Mouse (Mus musculus) forebrain, embryonic 10.5 days (tissue): ENCODE results near the gene Nmur1. TPM values are rescaled to one million over a fixed set of nuclear protein-coding genes. Genes with fewer than 3 reads are reported as not detected.

ENCODE experiments used
- DNase-seq: peaks from one replicate; pipeline ENCODE4 v3.0.0-alpha.2; 2017; ENCODE audit warnings: low spot score; ENCODE audit errors: extremely low spot score
- H3K27ac ChIP-seq: fragments of 300-500 bp; sonication (generic); 2 replicates; pipeline ENCODE4 v1.5.1; 2016; ENCODE audit warnings: mild to moderate bottlenecking
- H3K27me3 ChIP-seq: fragments of 300-500 bp; sonication (generic); 2 replicates; pipeline ENCODE4 v1.6.1; 2016; ENCODE audit warnings: mild to moderate bottlenecking; ENCODE audit not compliant: poor library complexity, severe bottlenecking
- H3K36me3 ChIP-seq: fragments of 300-500 bp; sonication (generic); replicated peaks from 2 replicates; pipeline ENCODE4 v1.6.1; 2016; ENCODE audit warnings: mild to moderate bottlenecking, moderate library complexity
- H3K4me1 ChIP-seq: fragments of 300-500 bp; sonication (generic); 2 replicates; pipeline ENCODE4 v1.6.1; 2016
- H3K4me3 ChIP-seq: fragments of 300-500 bp; sonication (generic); 2 replicates; pipeline ENCODE4 v1.5.1; 2016; ENCODE audit warnings: mild to moderate bottlenecking, moderate library complexity
- H3K9me3 ChIP-seq: fragments of 300-500 bp; sonication (generic); 2 replicates; pipeline ENCODE4 v1.6.1; 2016; ENCODE audit warnings: mild to moderate bottlenecking, moderate library complexity
- WGBS: fragments of 180-500 bp; shearing (Covaris S2); methylation state at CpG from one replicate; pipeline ENCODE4 v1.1.7; 2016; 5-methylcytosine and 5-hydroxymethylcytosine counted together
- polyA plus RNA-seq: library from polyadenylated mRNA; unstranded; fragments of >200 nt; fragmentation: Nextera tagmentation; extraction: Ambion mirVana; gene quantifications from 2 replicates; pipeline ENCODE4 v1.2.1, GENCODE M21; 2016

Gene Nmur1
- polyA plus RNA-seq, 1 experiment from 2014 or later, result 0.27 TPM

DNA sequence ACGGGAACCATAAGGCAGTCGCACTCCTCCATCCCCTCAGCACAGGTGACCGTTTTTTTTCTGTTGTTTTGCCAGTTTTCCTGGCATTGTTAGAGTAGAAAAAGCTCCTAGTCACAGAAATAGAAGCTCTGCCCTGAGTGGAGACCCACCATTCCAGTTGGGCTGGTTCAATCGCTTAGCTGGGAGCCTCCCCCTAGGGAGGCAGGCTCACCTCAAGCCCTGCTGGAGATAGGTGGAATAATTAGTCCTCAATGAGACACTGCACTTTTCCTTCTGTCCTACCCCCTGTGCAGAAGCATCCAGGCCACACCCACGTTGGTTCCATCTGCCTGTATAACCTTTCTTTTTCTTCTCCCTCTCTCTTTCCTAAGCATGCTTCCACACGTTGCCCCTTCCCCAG lies 23.9 kb upstream of the Nmur1 start:
- Histone ChIP-seq H3K36me3 (no peaks in the 10 kb centered on the region), H3K27me3 (no peaks in the 10 kb centered on the region), H3K4me1 (peaks cover 8% of the 10 kb centered on the region), H3K27ac (0 out of 2 replicates have a peak overlapping the region, but pooled peaks have one; percentile 8), H3K9me3 (no peaks in the 10 kb centered on the region), H3K4me3 (no peak overlapping the region)
- DNase-seq, result no peak
- WGBS, result 46% methylated on average over 6 of the region's 6 CpGs

DNA sequence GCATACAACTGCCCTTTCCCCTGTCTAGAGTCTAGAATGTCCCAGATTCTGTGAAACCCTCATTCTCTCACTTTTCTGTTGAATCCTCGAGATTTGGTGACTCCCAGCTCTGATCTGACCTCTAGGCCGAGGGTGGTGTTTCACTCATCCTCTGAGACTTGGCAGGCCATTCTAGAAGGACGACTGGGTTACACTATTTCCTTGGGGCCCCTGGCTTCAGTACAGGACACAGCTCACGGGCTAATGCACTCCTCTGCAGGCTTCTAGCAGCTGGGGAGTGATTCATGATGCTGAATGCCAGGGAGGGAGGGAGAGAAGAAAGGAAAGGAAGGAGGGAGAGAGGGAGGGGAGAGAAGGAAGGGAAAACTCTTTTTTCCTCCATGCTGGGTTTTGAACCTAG lies 22.2 kb upstream of the Nmur1 start:
- peak overlapping the region; percentile 35; the same call in 1 of the 2 replicates for H3K27ac ChIP-seq
- no peaks in the 10 kb centered on the region for H3K36me3 ChIP-seq
- no peak overlapping the region for H3K4me3 ChIP-seq
- no peaks in the 10 kb centered on the region for H3K9me3 ChIP-seq
- 58% methylated on average over 4 of the region's 4 CpGs for WGBS
- no peak for DNase-seq
- H3K27me3 ChIP-seq, result no peaks in the 10 kb centered on the region
- H3K4me1 ChIP-seq, result peaks cover 18% of the 10 kb centered on the region

- Histone ChIP-seq H3K27me3 (no peaks in the 10 kb centered on the region), H3K4me1 (peaks cover 24% of the 10 kb centered on the region), H3K9me3 (no peaks in the 10 kb centered on the region), H3K4me3 (no peak overlapping the region), H3K27ac (peak overlapping the region; percentile 35; the same call in 1 of the 2 replicates), H3K36me3 (no peaks in the 10 kb centered on the region)
- no peak for DNase-seq
- WGBS, result 55% methylated on average over 13 of the region's 13 CpGs
These were observed 21.7 kb upstream of the Nmur1 start for GRCm38 (mm10) chr1:86447596-86448171.

DNA sequence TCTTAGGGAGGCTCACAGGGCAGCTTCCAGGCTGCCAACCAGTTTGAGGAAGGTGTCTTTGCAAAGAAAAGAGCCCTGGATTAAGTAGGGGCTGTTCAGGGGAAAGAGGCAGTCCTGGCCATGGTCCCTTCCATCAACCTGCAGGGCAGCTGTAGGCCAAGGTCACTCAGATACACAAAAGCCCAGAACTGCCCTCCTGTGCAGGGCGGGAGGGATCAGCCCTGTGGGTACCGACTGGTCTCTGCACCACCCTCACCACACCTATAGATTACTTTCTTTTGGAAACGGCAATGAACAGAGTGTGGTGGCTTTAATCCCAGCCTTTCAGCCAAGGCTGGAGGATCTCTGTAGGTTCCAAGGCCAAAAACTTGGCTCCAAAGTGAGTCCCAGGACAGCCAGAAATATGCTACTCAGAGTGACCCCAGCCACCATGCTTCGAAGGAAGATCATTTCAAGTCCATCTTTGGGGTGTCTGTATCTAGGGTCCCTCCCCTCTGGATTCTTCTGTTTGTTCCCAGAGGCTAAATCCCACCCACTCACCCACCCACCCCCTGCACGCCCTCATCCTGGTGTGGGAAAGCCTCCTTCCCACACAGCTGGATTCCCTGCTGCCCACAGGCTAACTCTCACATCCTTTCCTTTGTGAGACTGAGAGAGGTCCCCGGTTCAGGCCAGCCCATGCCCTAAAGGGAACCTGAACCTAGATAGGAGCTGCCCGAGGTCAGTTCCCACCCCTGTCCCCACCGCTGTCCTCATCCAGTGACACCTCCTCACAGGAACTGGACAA lies 17.6 kb upstream of the Nmur1 start:
- H3K27ac ChIP-seq, result peak overlapping the region; percentile 99
- WGBS, result 48% methylated on average over 8 of the region's 8 CpGs
- DNase-seq, result peak; percentile 40
- no peaks in the 10 kb centered on the region for H3K9me3 ChIP-seq
- peak overlapping the region; percentile 63 for H3K4me3 ChIP-seq
- H3K4me1 ChIP-seq, result peaks cover 62% of the 10 kb centered on the region
- no peaks in the 10 kb centered on the region for H3K36me3 ChIP-seq
- peaks cover 12% of the 10 kb centered on the region for H3K27me3 ChIP-seq

GRCm38 (mm10) chr1:86442832-86443231 lies 16.8 kb upstream of the Nmur1 start:
- no peaks in the 10 kb centered on the region for H3K9me3 ChIP-seq
- peaks cover 12% of the 10 kb centered on the region for H3K27me3 ChIP-seq
- 3% methylated on average over 24 of the region's 24 CpGs for WGBS
- peaks cover 64% of the 10 kb centered on the region for H3K4me1 ChIP-seq
- DNase-seq, result no peak
- H3K4me3 ChIP-seq, result peak overlapping the region; percentile 63
- peak overlapping the region; percentile 99 for H3K27ac ChIP-seq
- no peaks in the 10 kb centered on the region for H3K36me3 ChIP-seq

DNA sequence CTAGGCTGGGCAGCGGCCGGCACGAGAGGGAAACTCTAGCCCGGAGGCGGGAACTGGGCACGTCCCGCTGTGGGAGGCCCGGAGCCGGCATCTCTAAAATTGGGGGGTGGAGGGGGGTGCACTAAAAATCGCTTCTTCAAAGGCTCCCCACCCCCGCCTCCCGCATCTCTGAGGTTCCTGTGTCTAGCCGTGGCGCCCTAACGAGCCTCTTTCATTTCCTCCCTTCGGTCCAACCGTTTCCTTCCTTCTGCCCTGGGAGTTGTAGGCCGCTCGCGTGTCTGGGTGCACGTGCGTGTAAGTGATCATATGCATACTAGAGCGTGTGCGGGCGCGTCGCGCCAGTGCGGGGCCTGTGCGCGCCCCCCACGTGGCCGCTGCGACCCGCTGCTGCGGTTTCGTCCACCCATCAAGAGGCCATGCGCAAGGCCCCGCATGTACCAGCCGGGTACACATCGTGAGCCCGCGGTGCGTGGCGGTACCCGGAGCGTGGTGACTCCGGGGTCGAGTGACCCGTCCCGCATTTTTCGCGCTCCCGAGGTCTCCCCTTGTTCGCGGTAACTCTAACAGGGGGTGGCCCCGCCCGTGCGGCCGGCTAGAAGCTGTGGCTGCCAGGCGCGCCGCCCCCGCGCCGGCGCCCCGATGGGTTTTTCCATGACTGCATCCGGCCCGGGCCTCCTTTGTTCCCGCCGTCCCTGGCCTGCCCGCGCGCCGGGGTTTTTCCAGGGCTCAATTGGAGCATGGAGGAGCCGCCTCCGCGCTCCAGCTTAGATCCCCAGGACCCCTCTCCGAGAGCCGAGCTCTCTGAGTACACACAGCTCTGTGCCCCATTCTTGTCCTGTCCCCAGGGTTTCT lies 16.2 kb upstream of the Nmur1 start:
- peak overlapping the region; percentile 99 for H3K27ac ChIP-seq
- no peaks in the 10 kb centered on the region for H3K9me3 ChIP-seq
- H3K4me1 ChIP-seq, result peaks cover 67% of the 10 kb centered on the region
- DNase-seq, result peak; percentile 91
- H3K36me3 ChIP-seq, result no peaks in the 10 kb centered on the region
- WGBS, result under 1% methylated on average over 81 of the region's 81 CpGs
- H3K4me3 ChIP-seq, result peak overlapping the region; percentile 63
- H3K27me3 ChIP-seq, result peaks cover 12% of the 10 kb centered on the region

DNA sequence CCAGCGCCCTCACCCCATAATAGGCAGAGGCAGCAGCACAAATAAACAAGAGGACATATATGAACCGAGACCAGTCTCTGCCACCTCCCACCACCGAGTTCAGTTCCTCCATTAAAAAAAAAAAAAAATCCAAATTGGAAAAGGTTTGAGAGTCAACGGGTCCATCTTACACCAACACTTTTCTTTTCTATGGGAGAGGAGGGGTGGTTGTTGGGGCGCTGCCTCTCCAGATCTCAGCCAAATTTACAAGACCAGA lies 15.6 kb upstream of the Nmur1 start:
- 1% methylated on average over 5 of the region's 5 CpGs for WGBS
- H3K4me3 ChIP-seq, result peak overlapping the region; percentile 63
- H3K36me3 ChIP-seq, result no peaks in the 10 kb centered on the region
- DNase-seq, result no peak
- H3K27me3 ChIP-seq, result peaks cover 12% of the 10 kb centered on the region
- H3K27ac ChIP-seq, result peak overlapping the region; percentile 99
- H3K4me1 ChIP-seq, result peaks cover 71% of the 10 kb centered on the region
- H3K9me3 ChIP-seq, result no peaks in the 10 kb centered on the region

- 1% methylated on average over 26 of the region's 29 CpGs for WGBS
- Histone ChIP-seq H3K4me3 (peak overlapping the region; percentile 63), H3K27ac (peak overlapping the region; percentile 99), H3K36me3 (no peaks in the 10 kb centered on the region), H3K4me1 (peaks cover 77% of the 10 kb centered on the region), H3K27me3 (peaks cover 12% of the 10 kb centered on the region), H3K9me3 (no peaks in the 10 kb centered on the region)
- DNase-seq, result peak; percentile 86
These were observed 15.1 kb upstream of the Nmur1 start for GRCm38 (mm10) chr1:86440887-86441723.

DNA sequence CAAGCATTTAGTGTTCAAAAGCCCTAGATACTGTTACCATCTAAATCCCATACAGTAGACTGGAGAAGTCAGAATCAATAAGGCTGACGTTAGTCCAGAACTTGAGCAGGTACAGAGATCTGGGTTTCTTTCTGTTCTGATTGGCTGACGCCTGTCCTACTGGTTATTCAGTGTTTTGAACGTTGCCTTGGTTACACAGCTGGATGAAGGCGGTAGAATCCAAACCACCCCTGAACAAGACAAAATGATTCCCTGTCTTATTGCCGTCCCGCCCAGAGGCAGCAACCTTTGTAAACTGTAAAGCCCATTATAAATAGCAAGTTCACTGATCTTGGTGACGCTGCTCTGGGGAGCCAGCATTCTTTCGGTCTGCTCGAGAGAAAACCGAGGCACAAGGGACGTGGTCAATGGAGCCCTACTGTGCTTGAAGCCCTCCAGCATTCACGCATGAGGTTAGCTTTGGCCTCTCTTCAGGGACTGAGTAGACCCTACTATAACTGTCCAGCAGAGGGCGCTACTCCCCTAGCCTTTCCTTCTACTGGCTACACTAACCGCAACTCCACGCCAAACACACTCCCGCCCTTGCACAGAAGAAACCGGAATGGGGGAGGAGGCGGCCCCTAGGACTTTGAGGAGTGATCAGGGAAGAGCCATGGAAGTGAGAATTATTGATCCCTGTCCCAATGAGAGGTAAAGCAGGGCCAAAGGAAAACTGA lies 14.3 kb upstream of the Nmur1 start:
- no peaks in the 10 kb centered on the region for H3K36me3 ChIP-seq
- DNase-seq, result peak; percentile 96
- WGBS, result 2% methylated on average over 18 of the region's 18 CpGs
- H3K4me1 ChIP-seq, result peaks cover 85% of the 10 kb centered on the region
- peak overlapping the region; percentile 63 for H3K4me3 ChIP-seq
- H3K9me3 ChIP-seq, result no peaks in the 10 kb centered on the region
- peak overlapping the region; percentile 99 for H3K27ac ChIP-seq
- H3K27me3 ChIP-seq, result peaks cover 12% of the 10 kb centered on the region

- H3K4me3 ChIP-seq, result peak overlapping the region; percentile 63; the same call in 1 of the 2 replicates
- no peaks in the 10 kb centered on the region for H3K36me3 ChIP-seq
- no peak for DNase-seq
- H3K27ac ChIP-seq, result peak overlapping the region; percentile 99
- H3K9me3 ChIP-seq, result no peaks in the 10 kb centered on the region
- H3K4me1 ChIP-seq, result peaks cover 92% of the 10 kb centered on the region
- H3K27me3 ChIP-seq, result peaks cover 12% of the 10 kb centered on the region
- WGBS, result 33% methylated on average over 8 of the region's 8 CpGs
These were observed 13.6 kb upstream of the Nmur1 start for GRCm38 (mm10) chr1:86439487-86440170.

DNA sequence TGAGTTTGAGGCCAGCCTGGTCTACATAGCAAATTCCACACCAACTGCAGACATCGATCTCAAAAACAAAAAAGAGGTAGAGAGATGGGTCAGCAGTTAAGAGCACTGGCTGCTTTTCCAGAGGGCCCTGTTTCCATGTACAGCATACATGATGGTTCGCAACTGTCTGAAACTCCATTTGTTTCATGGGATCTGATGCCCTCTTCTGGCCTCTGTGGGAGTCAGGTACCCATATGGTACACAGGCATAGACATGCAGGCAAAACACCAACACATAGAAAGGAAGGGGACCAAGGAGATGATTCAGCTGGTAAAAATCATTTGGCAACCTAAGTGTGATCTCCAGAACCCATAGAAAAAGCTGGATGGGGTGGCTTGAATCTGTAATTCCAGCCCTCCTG lies 12.5 kb upstream of the Nmur1 start:
- DNase-seq, result no peak
- Histone ChIP-seq H3K27ac (peak overlapping the region; percentile 51), H3K4me3 (no peak overlapping the region), H3K27me3 (peaks cover 12% of the 10 kb centered on the region), H3K4me1 (peaks cover 95% of the 10 kb centered on the region), H3K9me3 (no peaks in the 10 kb centered on the region), H3K36me3 (no peaks in the 10 kb centered on the region)
- 82% methylated on average over 2 of the region's 2 CpGs for WGBS
